Mouse (Mus musculus) embryonic facial prominence, embryonic 12.5 days (tissue): ENCODE data around the gene Ephb2. TPM values are rescaled to one million over a fixed set of nuclear protein-coding genes. Genes with fewer than 3 reads are reported as not detected.

Source experiments
- ATAC-seq: fragments of 200-750 bp; cut with Nextera tagmentation; 2 replicates; pipeline ENCODE4 v1.8.0; 2017; ENCODE audit not compliant: insufficient number of reproducible peaks, insufficient read depth, low FRiP score, low TSS enrichment
- H3K27ac ChIP-seq: fragments of 300-500 bp; sonication (generic); 2 replicates; pipeline ENCODE4 v1.5.1; 2016; ENCODE audit warnings: mild to moderate bottlenecking
- H3K27me3 ChIP-seq: fragments of 300-500 bp; sonication (generic); 2 replicates; pipeline ENCODE4 v1.6.1; 2016; ENCODE audit warnings: mild to moderate bottlenecking, moderate library complexity
- H3K36me3 ChIP-seq: fragments of 300-500 bp; sonication (generic); 2 replicates; pipeline ENCODE4 v1.6.1; 2016; ENCODE audit warnings: mild to moderate bottlenecking
- H3K4me1 ChIP-seq: fragments of 300-500 bp; sonication (generic); 2 replicates; pipeline ENCODE4 v1.6.1; 2016
- H3K4me2 ChIP-seq: fragments of 300-500 bp; sonication (generic); replicated peaks from 2 replicates; pipeline ENCODE4 v1.6.1; 2016; ENCODE audit warnings: mild to moderate bottlenecking, moderate library complexity
- H3K4me3 ChIP-seq: fragments of 300-500 bp; sonication (generic); 2 replicates; pipeline ENCODE4 v1.5.1; 2016; ENCODE audit warnings: mild to moderate bottlenecking
- H3K9ac ChIP-seq: fragments of 300-500 bp; sonication (generic); 2 replicates; pipeline ENCODE4 v1.6.1; 2016; ENCODE audit warnings: mild to moderate bottlenecking, moderate library complexity
- H3K9me3 ChIP-seq: fragments of 300-500 bp; sonication (generic); 2 replicates; pipeline ENCODE4 v1.6.1; 2016; ENCODE audit warnings: mild to moderate bottlenecking, moderate library complexity
- WGBS: fragments of 180-500 bp; shearing (Covaris S2); methylation state at CpG from one replicate; pipeline ENCODE4 v1.1.7; 2016; 5-methylcytosine and 5-hydroxymethylcytosine counted together
- polyA plus RNA-seq: library from polyadenylated mRNA; unstranded; fragments of >200 nt; fragmentation: Nextera tagmentation; extraction: Ambion mirVana; gene quantifications from 2 replicates; pipeline ENCODE4 v1.2.1, GENCODE M21; 2016

Ephb2 gene
- polyA plus RNA-seq, 1 experiment from 2014 or later = 17.1 TPM

- ATAC-seq = no peak
- Histone ChIP-seq H3K9ac (no peak overlapping the region), H3K4me2 (no peak overlapping the region), H3K27ac (no peak overlapping the region), H3K27me3 (no peaks in the 10 kb centered on the region), H3K9me3 (no peaks in the 10 kb centered on the region), H3K36me3 (no peaks in the 10 kb centered on the region), H3K4me1 (peaks cover 32% of the 10 kb centered on the region), H3K4me3 (no peak overlapping the region)
- WGBS = 39% methylated on average over 7 of the region's 7 CpGs
These were observed 19.1 kb downstream of the Ephb2 start for GRCm38 (mm10) chr4:136816701-136817100.

GRCm38 (mm10) chr4:136815364-136815763, 20.4 kb downstream of the Ephb2 start:
- no peak overlapping the region for H3K4me3 ChIP-seq
- no peak for ATAC-seq
- peaks cover 30% of the 10 kb centered on the region for H3K4me1 ChIP-seq
- H3K9me3 ChIP-seq = no peaks in the 10 kb centered on the region
- no peaks in the 10 kb centered on the region for H3K36me3 ChIP-seq
- 59% methylated on average over 5 of the region's 5 CpGs for WGBS
- H3K4me2 ChIP-seq = no peak overlapping the region
- H3K27ac ChIP-seq = no peak overlapping the region
- no peaks in the 10 kb centered on the region for H3K27me3 ChIP-seq
- no peak overlapping the region for H3K9ac ChIP-seq

GRCm38 (mm10) chr4:136812543-136812942, 23.2 kb downstream of the Ephb2 start:
- Histone ChIP-seq H3K4me1 (peaks cover 39% of the 10 kb centered on the region), H3K27ac (no peak overlapping the region), H3K27me3 (no peaks in the 10 kb centered on the region), H3K4me2 (no peak overlapping the region), H3K36me3 (no peaks in the 10 kb centered on the region), H3K9me3 (no peaks in the 10 kb centered on the region), H3K9ac (peak overlapping the region; percentile 5; the same call in 1 of the 2 replicates), H3K4me3 (no peak overlapping the region)
- 61% methylated on average over 4 of the region's 4 CpGs for WGBS
- ATAC-seq = no peak

DNA sequence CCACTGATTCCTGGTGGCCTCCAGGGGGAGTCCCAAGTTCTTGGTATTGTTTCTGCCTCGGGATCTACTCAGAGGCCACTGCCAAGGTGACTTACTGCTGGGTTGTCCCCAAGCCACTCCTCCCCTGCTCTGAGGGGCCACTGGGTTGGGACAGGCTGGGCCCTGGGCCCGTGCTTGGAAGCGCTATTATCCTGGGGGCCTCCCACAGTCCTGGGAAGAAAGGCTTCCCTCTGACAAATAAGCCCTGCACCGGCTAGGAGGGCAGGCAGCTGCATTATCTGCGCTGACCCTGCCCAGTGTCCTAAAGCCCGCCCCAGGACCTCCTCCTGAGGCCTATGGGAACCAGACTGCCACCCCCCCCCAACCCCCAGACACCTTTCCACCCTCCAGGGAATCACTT, 24.2 kb downstream of the Ephb2 start:
- no peak for ATAC-seq
- no peak overlapping the region for H3K4me2 ChIP-seq

GRCm38 (mm10) chr4:136808478-136808877, 27.3 kb downstream of the Ephb2 start:
- peak overlapping the region; percentile 24; the same call in 1 of the 2 replicates for H3K9ac ChIP-seq
- H3K4me2 ChIP-seq = no peak overlapping the region
- peaks cover 40% of the 10 kb centered on the region for H3K4me1 ChIP-seq
- no peak; the same call in 1 of the 2 replicates for ATAC-seq
- no peaks in the 10 kb centered on the region for H3K27me3 ChIP-seq
- no peaks in the 10 kb centered on the region for H3K36me3 ChIP-seq
- WGBS = 26% methylated on average over 11 of the region's 11 CpGs
- H3K4me3 ChIP-seq = no peak overlapping the region
- peak overlapping the region; percentile 67 for H3K27ac ChIP-seq
- no peaks in the 10 kb centered on the region for H3K9me3 ChIP-seq

More for the DNA sequence above, 24.2 kb downstream of the Ephb2 start:
- Histone ChIP-seq H3K4me3 (no peak overlapping the region), H3K27ac (no peak overlapping the region), H3K36me3 (no peaks in the 10 kb centered on the region), H3K27me3 (no peaks in the 10 kb centered on the region), H3K9ac (no peak overlapping the region), H3K4me1 (peaks cover 44% of the 10 kb centered on the region), H3K9me3 (no peaks in the 10 kb centered on the region)
- WGBS = 30% methylated on average over 6 of the region's 6 CpGs

DNA sequence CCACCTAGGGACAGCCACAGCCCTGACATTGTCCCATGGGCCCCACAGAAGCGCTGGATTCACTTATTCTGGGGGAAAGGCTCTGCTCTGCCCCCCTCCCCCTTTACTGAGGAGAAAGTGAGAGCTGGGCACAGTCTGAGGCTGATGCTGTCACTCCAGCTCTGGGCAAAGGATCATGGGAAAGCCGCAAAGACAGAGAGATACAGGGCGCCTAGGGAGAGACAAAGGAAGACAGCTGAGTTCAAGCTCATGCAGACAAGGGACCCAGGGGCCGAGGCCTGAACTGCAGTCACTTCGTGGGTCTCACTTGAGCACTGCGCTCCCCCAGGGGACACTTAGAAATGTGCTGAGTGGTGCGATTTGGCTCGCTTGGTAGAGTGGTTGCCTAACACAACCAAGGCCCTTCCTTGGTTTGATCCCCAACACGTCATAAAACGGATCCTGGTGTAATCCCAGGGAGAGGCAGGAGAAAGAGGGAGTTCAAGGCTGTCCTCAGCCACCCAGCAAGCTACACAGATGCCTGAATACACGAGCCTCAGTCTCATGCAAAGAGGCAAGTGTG, 28.3 kb downstream of the Ephb2 start:
- Histone ChIP-seq H3K9ac (no peak overlapping the region; the same call in 1 of the 2 replicates), H3K9me3 (no peaks in the 10 kb centered on the region), H3K36me3 (no peaks in the 10 kb centered on the region), H3K4me3 (no peak overlapping the region), H3K4me2 (no peak overlapping the region), H3K27me3 (no peaks in the 10 kb centered on the region), H3K4me1 (peaks cover 50% of the 10 kb centered on the region), H3K27ac (no peak overlapping the region)
- ATAC-seq = peak; percentile 49; the same call in 1 of the 2 replicates
- 58% methylated on average over 11 of the region's 11 CpGs for WGBS

- H3K9ac ChIP-seq = no peak overlapping the region
- H3K36me3 ChIP-seq = no peaks in the 10 kb centered on the region
- H3K4me2 ChIP-seq = no peak overlapping the region
- H3K4me3 ChIP-seq = no peak overlapping the region
- no peak for ATAC-seq
- H3K27ac ChIP-seq = no peak overlapping the region
- H3K9me3 ChIP-seq = no peaks in the 10 kb centered on the region
- no peaks in the 10 kb centered on the region for H3K27me3 ChIP-seq
- 75% methylated on average over 10 of the region's 10 CpGs for WGBS
- H3K4me1 ChIP-seq = peaks cover 54% of the 10 kb centered on the region
These were observed 29.5 kb downstream of the Ephb2 start for GRCm38 (mm10) chr4:136806254-136806653.

DNA sequence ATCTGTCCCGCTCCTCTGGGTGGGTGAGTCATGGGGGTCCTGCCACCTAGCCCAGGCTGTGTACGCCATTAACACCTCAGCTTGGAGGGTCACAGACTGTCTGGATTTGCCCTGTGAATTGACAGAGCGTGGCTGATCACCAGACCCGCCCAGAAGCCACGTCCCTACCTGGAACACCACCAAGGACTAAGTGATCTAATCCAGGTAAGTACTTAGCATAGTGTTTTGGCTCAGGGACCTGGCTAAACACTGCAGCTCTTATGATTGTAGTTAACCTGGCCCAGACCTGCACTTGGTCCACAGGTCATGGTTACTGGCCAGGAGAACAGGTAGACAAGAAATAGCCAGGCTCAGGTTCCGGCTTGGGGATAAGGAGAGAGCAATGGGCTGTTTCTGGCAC, 31.4 kb downstream of the Ephb2 start:
- Histone ChIP-seq H3K27ac (no peak overlapping the region), H3K4me2 (no peak overlapping the region), H3K27me3 (no peaks in the 10 kb centered on the region), H3K9ac (no peak overlapping the region), H3K4me3 (no peak overlapping the region), H3K36me3 (no peaks in the 10 kb centered on the region), H3K4me1 (peaks cover 73% of the 10 kb centered on the region), H3K9me3 (no peaks in the 10 kb centered on the region)
- 91% methylated on average over 6 of the region's 6 CpGs for WGBS
- ATAC-seq = no peak

GRCm38 (mm10) chr4:136802446-136802845, 33.3 kb downstream of the Ephb2 start:
- H3K27me3 ChIP-seq = no peaks in the 10 kb centered on the region
- WGBS = 47% methylated on average over 12 of the region's 12 CpGs
- no peak overlapping the region for H3K9ac ChIP-seq
- no peak overlapping the region for H3K4me2 ChIP-seq
- H3K9me3 ChIP-seq = no peaks in the 10 kb centered on the region
- H3K27ac ChIP-seq = no peak overlapping the region
- H3K4me3 ChIP-seq = no peak overlapping the region
- no peaks in the 10 kb centered on the region for H3K36me3 ChIP-seq
- peaks cover 70% of the 10 kb centered on the region for H3K4me1 ChIP-seq
- ATAC-seq = no peak

DNA sequence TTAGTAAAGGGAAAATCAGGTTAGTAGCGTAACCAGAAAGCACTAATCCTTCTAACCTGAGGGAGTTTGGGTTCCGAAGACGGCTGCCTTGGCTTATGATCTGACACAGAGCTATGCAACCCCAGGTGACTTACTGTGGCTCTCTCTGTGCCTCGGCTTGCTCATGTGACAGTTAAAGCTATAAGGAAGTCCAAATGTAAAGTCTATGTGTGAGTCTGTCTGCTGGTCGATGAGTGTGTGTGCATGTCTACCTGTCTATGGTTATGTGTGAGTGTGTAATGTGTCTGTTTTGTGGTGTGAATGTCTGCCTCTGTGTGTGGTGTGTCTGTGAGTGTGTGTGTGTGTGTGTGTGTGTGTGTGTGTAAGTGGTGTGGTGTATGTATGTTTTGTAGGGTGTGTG, 33.8 kb downstream of the Ephb2 start:
- no peak for ATAC-seq
- 78% methylated on average over 5 of the region's 5 CpGs for WGBS
- H3K9ac ChIP-seq = no peak overlapping the region
- H3K4me2 ChIP-seq = no peak overlapping the region
- H3K27ac ChIP-seq = no peak overlapping the region
- no peaks in the 10 kb centered on the region for H3K9me3 ChIP-seq
- H3K36me3 ChIP-seq = no peaks in the 10 kb centered on the region
- peaks cover 70% of the 10 kb centered on the region for H3K4me1 ChIP-seq
- no peak overlapping the region for H3K4me3 ChIP-seq
- H3K27me3 ChIP-seq = no peaks in the 10 kb centered on the region

- Histone ChIP-seq H3K36me3 (no peaks in the 10 kb centered on the region), H3K4me1 (peaks cover 66% of the 10 kb centered on the region), H3K9me3 (no peaks in the 10 kb centered on the region), H3K9ac (no peak overlapping the region), H3K4me2 (no peak overlapping the region), H3K4me3 (no peak overlapping the region), H3K27me3 (no peaks in the 10 kb centered on the region), H3K27ac (no peak overlapping the region)
- ATAC-seq = no peak
- WGBS = 92% methylated on average over 8 of the region's 8 CpGs
These were observed 34.3 kb downstream of the Ephb2 start for GRCm38 (mm10) chr4:136801463-136801862.

DNA sequence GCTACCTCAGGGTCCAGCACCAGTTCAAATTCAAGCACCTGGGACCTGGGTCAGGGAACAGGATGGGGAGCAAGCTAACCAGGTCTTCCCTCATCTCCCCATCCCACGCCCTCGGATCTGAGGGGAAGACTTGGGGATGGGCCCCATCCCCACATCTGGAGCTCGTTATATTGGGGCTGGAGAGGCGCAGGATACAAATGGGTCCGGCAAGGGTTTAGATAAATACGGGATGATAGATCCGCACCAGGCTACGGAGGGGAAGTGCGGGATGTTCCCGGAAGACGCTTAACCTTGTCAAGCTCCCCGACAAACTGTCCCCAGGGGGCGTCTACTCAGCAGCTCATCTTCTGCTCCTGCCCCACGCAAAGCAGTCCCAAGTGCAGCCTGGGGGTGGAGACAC, 35.4 kb downstream of the Ephb2 start:
- Histone ChIP-seq H3K9me3 (no peaks in the 10 kb centered on the region), H3K4me1 (peaks cover 61% of the 10 kb centered on the region), H3K27ac (peak overlapping the region; percentile 67), H3K9ac (no peak overlapping the region), H3K36me3 (no peaks in the 10 kb centered on the region), H3K4me3 (no peak overlapping the region), H3K4me2 (no peak overlapping the region), H3K27me3 (no peaks in the 10 kb centered on the region)
- ATAC-seq = no peak
- 11% methylated on average over 14 of the region's 14 CpGs for WGBS
